Mouse (Mus musculus): ENCODE data around the gene Tmem159. TPM values are rescaled to one million over a fixed set of nuclear protein-coding genes. Genes with fewer than 3 reads are reported as not detected.
A peak's percentile ranks its signal among the peaks of the same experiment; 100 is the strongest.

Gene Tmem159
- polyA plus RNA-seq, 1 experiment from 2014 or later, result 6.7 TPM

DNA sequence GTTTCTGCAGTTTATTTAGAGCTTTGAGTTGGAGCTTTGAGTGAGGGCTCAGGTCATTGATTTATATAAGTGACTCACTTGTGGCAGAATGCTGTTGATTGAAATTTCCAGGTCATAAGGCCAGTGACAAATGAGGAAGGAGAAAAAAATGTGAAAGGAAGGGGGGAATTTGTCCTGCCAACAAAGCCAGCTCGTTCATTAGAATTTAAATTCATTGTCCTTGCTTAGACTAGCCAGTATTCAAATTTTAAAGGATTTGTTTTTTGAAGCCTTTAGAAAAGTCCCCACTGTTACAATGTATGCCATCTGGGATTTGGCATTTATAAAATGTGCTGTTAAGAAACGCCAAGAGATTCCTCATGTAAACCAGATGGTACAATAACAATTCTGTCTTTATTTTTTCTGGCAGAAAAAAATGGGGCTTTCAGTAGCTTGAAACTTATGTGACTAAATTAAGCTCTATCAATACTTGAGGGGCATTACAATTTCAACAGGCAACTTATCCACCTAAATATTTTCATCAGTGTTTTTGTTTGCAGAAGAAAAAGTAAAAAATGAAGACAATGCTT, 54.8 kb downstream of the Tmem159 start:
- H3K27me3 ChIP-seq (replicated peaks; ENCODE audit: control insufficient read depth, insufficient read depth, low read length), result peaks cover 19% of the 10 kb centered on the region
- WGBS, result 2% methylated on average over 2 of the region's 2 CpGs
- H3K9me3 ChIP-seq (ENCODE audit: control insufficient read depth, low read length), result no peaks in the 10 kb centered on the region
- peak; percentile 82 for ATAC-seq
- H3K4me1 ChIP-seq (replicated peaks; ENCODE audit: control insufficient read depth, insufficient read depth, low read length), result peaks cover 18% of the 10 kb centered on the region
- H3K36me3 ChIP-seq (ENCODE audit: control insufficient read depth, insufficient read depth), result no peaks in the 10 kb centered on the region
- no peak overlapping the region for H3K9ac ChIP-seq (replicated peaks; ENCODE audit: low read depth, low read length)
- no peak overlapping the region for H3K4me3 ChIP-seq (replicated peaks; ENCODE audit: low read length)
- H3K4me2 ChIP-seq (ENCODE audit: low read length), result no peak overlapping the region
- peak overlapping the region; percentile 82 for H3K27ac ChIP-seq (ENCODE audit: low read length)

DNA sequence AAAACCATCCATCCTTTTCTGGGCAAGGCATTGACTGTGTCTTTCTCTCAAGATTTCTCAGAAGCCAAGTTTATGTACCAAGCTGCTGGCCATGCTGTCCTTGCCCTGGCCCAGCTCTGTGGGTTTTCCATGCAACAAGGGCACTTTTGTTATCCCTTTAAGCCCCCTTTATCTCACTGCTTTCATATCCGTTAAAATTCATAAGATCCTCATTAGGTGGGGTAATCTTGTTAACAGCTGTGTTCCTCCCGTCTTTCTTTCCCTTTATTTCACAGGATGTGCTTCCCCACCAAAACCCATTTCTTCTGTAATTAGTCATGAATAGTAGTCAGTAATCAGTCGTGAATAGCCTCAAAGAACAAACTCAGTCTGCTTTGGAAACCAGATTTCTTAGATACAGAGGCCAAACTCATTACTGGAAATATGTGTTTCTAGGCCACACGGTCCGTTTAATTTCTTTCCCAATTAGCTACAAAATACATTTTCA, 55.5 kb downstream of the Tmem159 start:
- H3K4me1 ChIP-seq (replicated peaks; ENCODE audit: control insufficient read depth, insufficient read depth, low read length), result peaks cover 18% of the 10 kb centered on the region
- no peak overlapping the region for H3K9ac ChIP-seq (replicated peaks; ENCODE audit: low read depth, low read length)
- ATAC-seq, result peak; percentile 84
- H3K27me3 ChIP-seq (replicated peaks; ENCODE audit: control insufficient read depth, insufficient read depth, low read length), result peaks cover 22% of the 10 kb centered on the region
- WGBS, result 5% methylated on average over 5 of the region's 5 CpGs
- no peak overlapping the region for H3K4me2 ChIP-seq (ENCODE audit: low read length)
- H3K27ac ChIP-seq (ENCODE audit: low read length), result peak overlapping the region; percentile 82
- H3K9me3 ChIP-seq (ENCODE audit: control insufficient read depth, low read length), result no peaks in the 10 kb centered on the region
- H3K36me3 ChIP-seq (ENCODE audit: control insufficient read depth, insufficient read depth), result no peaks in the 10 kb centered on the region
- no peak overlapping the region for H3K4me3 ChIP-seq (replicated peaks; ENCODE audit: low read length)

DNA sequence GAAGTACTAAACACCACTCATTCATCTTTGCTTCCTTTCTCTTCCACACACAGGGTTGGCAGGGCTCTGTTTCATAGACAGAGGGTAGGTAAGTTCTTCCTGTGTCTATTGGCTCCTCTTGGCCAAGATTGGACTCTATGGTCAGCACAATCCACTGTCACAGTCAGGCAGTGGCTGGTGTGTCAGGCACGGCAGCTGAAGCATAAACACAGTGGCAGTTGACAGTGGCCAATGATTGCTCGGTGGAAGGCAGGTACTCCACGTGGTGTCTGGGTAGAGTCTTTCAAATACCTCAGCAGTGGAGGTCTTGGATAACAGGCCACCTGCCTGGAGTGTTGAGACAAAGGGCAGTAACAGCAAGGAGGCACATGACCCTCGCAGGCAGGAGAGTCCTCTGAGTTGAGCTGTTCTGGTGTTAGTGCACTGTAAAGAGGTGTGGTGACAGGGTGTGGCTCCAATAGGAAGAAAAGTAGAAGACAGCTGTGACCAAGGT, 56.0 kb downstream of the Tmem159 start:
- ATAC-seq, result peak; percentile 31
- Histone ChIP-seq H3K9ac (replicated peaks; ENCODE audit: low read depth, low read length) (no peak overlapping the region), H3K4me3 (replicated peaks; ENCODE audit: low read length) (no peak overlapping the region), H3K36me3 (ENCODE audit: control insufficient read depth, insufficient read depth) (no peaks in the 10 kb centered on the region), H3K4me1 (replicated peaks; ENCODE audit: control insufficient read depth, insufficient read depth, low read length) (peaks cover 18% of the 10 kb centered on the region), H3K27ac (ENCODE audit: low read length) (peak overlapping the region; percentile 82), H3K27me3 (replicated peaks; ENCODE audit: control insufficient read depth, insufficient read depth, low read length) (peaks cover 22% of the 10 kb centered on the region), H3K4me2 (ENCODE audit: low read length) (no peak overlapping the region), H3K9me3 (ENCODE audit: control insufficient read depth, low read length) (no peaks in the 10 kb centered on the region)
- WGBS, result 10% methylated on average over 4 of the region's 4 CpGs

DNA sequence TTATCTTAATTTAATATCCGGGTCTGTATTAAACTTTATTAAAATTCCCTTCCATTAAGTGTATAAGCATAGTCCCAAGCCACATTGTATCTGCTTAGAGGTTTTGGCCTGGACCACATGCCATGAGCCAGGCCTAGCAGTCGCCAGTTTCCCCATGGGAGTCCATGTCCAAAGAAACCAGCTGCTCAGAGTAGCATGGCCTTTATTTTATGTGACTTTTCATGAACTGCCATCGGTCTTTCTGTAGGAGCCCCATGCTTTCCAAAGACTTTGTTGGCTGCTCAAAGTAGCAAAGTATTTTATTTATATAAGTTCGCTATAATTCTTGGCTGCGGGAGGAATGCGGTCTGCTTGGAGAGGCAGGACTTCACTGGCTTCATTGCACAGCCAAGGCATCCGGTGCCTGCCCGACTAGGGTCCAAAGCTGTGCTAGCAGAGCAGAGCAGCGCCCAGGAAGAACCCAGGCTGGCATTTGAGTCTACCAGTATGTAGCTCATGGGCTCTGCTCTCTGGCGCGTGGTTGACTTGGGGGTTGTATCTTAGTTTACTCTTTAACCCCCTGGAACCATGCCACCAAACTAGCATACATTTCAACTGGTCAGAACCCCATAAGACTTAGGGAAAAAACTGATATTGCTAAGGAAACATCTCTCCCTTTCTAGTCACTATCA, 61.6 kb downstream of the Tmem159 start:
- Histone ChIP-seq H3K36me3 (ENCODE audit: control insufficient read depth, insufficient read depth) (no peaks in the 10 kb centered on the region), H3K9me3 (ENCODE audit: control insufficient read depth, low read length) (no peaks in the 10 kb centered on the region), H3K27ac (ENCODE audit: low read length) (no peak overlapping the region), H3K4me3 (replicated peaks; ENCODE audit: low read length) (no peak overlapping the region), H3K4me1 (replicated peaks; ENCODE audit: control insufficient read depth, insufficient read depth, low read length) (no peaks in the 10 kb centered on the region), H3K4me2 (ENCODE audit: low read length) (no peak overlapping the region), H3K27me3 (replicated peaks; ENCODE audit: control insufficient read depth, insufficient read depth, low read length) (peaks cover 22% of the 10 kb centered on the region), H3K9ac (replicated peaks; ENCODE audit: low read depth, low read length) (no peak overlapping the region)
- ATAC-seq, result no peak
- WGBS, result 93% methylated on average over 11 of the region's 11 CpGs

Other genes with a start within 250 kb of the Tmem159 start
- gene Lyrm1, start 206.5 kb upstream of the Tmem159 start, polyA plus RNA-seq (2015; fragmentation: Nextera tagmentation; extraction: Ambion mirVana), result 14.3 and 17.8 TPM in 2 replicates
- gene Dcun1d3, start 206.1 kb upstream of the Tmem159 start, polyA plus RNA-seq (2015; fragmentation: Nextera tagmentation; extraction: Ambion mirVana), result 20.4 and 23.8 TPM in 2 replicates
- not detected in 2 replicates for gene Dnah3, start 7.1 kb upstream of the Tmem159 start, polyA plus RNA-seq (2015; fragmentation: Nextera tagmentation; extraction: Ambion mirVana)
- gene Zp2, start 42.9 kb downstream of the Tmem159 start, polyA plus RNA-seq (2015; fragmentation: Nextera tagmentation; extraction: Ambion mirVana), result not detected in 2 replicates
- gene Anks4b, start 71.5 kb downstream of the Tmem159 start, polyA plus RNA-seq (2015; fragmentation: Nextera tagmentation; extraction: Ambion mirVana), result not detected in 2 replicates
- 43.4 and 55.3 TPM in 2 replicates for gene Crym, start 99.8 kb downstream of the Tmem159 start, polyA plus RNA-seq (2015; fragmentation: Nextera tagmentation; extraction: Ambion mirVana)
- gene Abca14, start 101.6 kb downstream of the Tmem159 start, polyA plus RNA-seq (2015; fragmentation: Nextera tagmentation; extraction: Ambion mirVana), result not detected in 2 replicates
- gene Abca15, start 226.3 kb downstream of the Tmem159 start, polyA plus RNA-seq (2015; fragmentation: Nextera tagmentation; extraction: Ambion mirVana), result not detected in 2 replicates